Mouse (Mus musculus) pancreas, adult 10 weeks (tissue): ENCODE measurements around the gene Spsb3. TPM values are rescaled to one million over a fixed set of nuclear protein-coding genes. Genes with fewer than 3 reads are reported as not detected.

Experiments used
- polyA plus RNA-seq: library from polyadenylated mRNA; stranded (reverse); fragments of 350-450 nt; fragmentation: Illumina TruSeq; extraction: RNeasy Lipid Tissue Mini Kit (QIAGEN cat#74804); gene quantifications from one replicate; pipeline ENCODE4 v1.2.3, GENCODE M21; 2015; ENCODE audit warnings: low read depth, low replicate concordance; ENCODE audit not compliant: insufficient read depth

Spsb3 gene
- polyA plus RNA-seq, result 7.3 TPM

DNA sequence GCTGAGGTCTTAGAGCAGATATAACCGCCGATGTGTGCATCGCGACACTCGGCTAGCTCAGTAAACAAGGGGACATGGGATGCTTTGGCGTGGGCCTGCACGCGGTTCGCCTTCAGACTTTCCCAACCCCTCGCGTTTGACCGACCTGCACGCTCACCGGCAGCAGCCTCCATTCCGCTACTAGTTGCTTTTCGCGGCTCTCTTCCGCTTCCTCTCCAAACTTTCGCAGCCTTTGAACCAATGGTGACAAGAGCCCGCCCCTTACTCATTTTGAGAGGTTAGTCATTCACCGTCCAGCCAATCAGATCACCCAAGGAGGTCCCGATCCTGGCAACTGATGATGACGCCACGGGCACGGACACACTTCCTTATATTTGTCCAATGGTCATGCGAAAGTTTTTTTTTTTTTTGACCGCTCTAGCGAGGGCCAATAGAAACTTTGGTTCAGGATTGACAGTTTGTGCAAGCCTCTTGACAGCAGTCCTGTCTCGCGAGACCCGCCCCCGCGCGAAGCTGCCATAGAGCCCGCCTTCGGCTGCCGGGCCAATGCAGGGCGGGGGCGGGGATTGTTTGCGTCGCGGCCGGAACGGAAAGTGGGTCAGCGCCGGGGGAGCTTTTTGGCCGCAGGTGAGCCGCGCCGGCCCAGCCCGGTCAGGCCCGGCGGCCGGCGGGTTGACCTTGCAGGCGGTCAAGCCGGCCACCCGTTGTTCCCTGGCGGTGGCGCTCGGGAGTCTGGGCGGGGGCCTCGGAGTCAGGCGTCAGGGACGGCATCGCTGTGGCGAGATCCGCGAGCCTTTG is at the start of gene Spsb3, which contains the start of gene Nubp2:
TSS of gene Spsb3 (plus strand) at position 510 of the 798 bp plus-strand sequence.
TSS of gene Nubp2 (minus strand) at position 216 of the 798 bp plus-strand sequence.

DNA sequence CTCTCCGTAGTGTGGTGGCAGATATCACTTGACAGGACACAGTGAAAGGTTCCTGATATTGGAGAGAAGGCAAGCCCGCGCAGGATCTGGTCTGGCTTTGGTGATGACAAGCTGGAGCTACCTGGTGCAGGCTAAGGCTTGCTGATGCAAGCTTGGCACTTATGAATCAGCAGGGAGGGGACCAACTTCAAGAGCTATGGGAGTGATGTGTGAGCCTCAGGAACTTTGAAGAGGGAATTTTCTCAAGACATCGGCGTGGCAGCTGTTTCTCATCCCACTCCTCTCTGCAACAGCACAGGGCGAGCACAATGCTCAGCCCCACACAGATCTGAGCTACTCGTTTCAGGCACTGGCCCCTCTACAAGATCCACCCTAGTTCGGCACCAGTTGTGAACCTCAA is 46.6 kb upstream of the Spsb3 start, which contains the start of gene Hagh:
TSS of gene Hagh (plus strand) at position 302 of the 400 bp plus-strand sequence.

DNA sequence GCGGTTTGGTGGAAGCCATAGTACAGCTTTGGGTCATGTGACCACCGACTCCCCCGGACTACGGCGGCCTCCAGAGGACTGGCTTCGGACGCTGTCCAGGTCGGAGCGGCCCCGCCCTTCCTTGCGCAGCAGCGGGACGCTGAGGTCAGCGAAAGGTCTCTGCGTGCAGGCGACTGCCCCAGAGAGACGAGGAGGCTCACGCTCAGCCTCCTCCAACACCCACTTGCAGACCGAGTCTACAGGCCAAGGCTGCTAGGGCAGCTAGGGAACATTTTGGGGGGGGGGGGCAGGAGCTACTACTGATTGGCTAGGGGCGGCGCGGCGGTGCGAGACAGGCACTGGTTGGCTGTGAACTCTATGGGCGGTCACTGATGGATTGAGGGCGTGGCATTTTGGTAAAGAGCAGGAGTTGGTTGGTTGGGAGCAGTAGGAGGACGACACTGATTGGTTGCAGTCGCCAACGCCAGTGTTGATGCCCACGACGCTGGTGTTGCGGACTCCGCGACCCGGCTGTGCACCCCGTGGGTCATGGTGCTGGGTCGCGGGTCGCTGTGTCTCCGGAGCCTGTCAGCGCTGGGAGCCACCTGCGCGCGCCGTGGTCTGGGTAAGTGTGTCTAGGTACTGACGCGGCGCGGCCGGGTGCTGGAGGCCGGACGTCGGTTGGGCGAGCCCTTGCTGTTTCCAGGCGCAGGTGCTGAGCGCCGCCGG is 36.2 kb upstream of the Spsb3 start, which contains the start of gene Fahd1:
TSS of gene Fahd1 (minus strand) at position 300 of the 708 bp plus-strand sequence.

DNA sequence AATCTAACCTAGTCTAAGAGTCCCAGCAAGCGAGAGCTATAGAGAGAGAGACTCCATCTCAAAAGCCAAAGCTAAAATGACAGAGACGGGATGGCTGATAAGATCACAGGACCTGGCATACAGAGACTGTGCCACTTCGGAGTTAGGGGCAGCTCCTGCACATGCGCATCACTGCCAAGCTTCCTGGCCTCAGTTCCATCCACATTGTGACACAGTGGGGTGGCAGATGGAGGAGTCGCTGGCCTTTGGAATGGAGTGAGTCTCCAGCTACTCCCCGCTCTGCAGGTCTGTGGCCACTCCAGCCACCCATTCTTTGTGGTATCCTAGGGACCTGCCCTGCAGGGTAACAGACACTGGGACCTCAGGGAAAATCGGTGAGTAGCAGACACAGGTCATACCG is 20.7 kb upstream of the Spsb3 start, which contains the start of gene Igfals:
TSS of gene Igfals (plus strand) at position 222 of the 400 bp plus-strand sequence.

DNA sequence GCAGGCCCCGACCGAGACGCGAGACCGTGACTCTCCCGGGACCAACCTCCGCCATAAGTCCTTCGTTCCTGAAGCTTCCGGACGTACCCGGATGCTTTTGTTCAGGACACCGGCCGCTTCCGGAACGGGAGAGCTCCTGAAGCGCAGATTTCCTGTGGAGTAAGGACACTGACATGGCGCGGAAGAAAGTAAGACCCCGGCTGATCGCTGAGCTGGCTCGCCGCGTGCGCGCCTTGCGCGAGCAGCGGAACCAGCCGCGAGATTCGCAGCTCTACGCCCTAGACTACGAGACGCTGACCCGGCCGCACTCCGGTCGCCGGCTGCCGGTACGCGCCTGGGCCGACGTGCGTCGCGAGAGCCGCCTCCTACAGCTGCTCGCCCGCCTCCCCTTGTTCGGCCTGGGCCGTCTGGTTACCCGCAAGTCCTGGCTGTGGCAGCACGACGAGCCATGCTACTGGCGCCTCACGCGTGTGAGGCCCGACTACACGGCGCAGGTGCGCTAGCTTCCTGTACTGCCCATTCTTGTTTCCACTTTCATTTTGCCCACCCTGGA is 8.6 kb downstream of the Spsb3 start, which contains the start of the genes Eme2 and Mrps34:
TSS of gene Eme2 (minus strand) at position 93 of the 553 bp plus-strand sequence.
TSS of gene Mrps34 (plus strand) at position 122 of the 553 bp plus-strand sequence.

DNA sequence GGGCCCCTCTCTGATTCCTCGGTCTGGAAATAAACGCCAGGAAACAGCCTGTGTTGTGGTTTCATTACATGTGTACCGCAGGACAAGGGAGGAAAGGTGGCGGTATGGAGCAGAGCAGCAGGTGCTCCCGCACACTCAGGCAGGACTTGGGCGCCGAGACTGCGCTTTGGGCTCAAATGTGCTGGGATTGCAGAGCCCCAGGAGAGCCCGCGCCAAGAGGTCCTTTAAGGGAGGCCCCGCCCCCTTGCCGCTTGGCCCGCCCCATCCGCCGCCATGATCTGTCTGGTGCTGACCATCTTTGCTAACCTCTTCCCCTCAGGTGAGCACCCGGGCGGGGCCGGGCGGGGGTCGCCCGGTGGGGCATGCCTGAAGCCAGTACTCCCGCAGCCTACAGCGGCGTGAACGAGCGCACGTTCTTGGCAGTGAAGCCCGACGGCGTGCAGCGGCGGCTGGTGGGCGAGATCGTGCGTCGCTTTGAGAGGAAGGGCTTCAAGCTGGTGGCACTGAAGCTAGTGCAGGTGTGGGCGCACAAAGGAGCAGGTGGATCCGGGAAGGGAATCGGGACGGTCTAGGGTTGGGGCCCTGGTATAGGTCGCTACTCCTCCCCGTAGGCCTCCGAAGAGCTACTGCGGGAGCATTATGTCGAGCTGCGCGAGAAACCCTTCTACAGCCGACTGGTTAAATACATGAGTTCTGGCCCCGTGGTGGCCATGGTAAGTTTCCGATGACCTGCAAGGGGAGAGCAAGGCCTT is 10.0 kb downstream of the Spsb3 start, which contains the start of gene Nme3:
TSS of gene Nme3 (plus strand) at position 260 of the 752 bp plus-strand sequence.

DNA sequence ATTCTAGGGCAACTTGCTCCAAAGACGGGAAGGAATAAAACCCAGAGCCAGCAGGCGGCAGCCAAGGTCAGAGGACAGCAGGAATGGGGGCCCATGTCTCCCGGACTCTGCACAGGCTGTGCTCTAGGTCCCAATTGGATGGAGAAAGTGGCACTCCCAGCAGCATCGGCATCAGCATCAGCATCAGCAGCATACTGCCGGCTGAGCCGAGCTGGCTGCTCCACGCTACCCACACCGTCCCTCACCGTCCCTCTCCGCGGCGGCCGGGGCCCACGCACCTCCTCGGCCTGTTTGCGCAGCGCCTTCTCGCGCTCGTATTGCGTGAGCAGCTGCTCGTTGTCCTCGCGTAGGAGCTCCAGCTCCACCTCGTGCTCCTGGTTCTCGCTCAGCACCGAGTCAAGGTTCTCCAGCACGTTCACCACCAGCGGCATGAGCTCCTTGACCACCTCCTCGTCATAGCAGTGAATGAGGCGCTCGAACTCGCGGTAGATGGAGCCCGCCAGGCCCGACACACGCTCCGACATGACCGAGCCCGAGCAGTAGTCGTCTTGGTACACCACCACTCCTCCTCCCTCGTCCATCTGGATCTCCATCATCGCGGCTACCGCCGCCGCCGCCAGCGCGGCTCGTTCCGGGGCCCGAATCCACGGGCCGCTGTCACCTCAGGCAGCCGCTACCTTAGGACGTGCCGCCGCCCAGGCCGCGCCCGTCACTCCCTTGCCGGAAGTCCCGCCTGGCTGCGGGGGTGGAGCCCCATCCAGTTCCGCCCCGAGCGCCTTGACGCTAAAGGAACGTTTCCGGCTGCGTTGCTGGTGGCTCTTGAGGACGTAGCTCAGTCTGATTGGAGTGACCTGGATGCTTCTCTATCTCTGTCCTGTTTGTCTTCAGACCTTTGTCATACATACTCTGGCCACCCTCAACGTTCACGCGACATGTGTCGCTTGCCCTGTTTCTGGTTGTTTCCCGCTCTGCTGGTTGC is 50.1 kb downstream of the Spsb3 start, which contains the start of gene Mapk8ip3:
TSS of gene Mapk8ip3 (minus strand) at position 719 of the 979 bp plus-strand sequence.

Other genes starting within 250 kb of the Spsb3 start
- 48.3 TPM for gene Slc9a3r2, start 236.3 kb upstream of the Spsb3 start, polyA plus RNA-seq
- gene Npw, start 228.2 kb upstream of the Spsb3 start, polyA plus RNA-seq, result 1.6 TPM
- gene Zfp598, start 217.0 kb upstream of the Spsb3 start, polyA plus RNA-seq, result 21.6 TPM
- gene Syngr3, start 196.7 kb upstream of the Spsb3 start, polyA plus RNA-seq, result 0.44 TPM
- 10.7 TPM for gene Gfer, start 190.5 kb upstream of the Spsb3 start, polyA plus RNA-seq
- 1.6 TPM for gene Noxo1, start 190.4 kb upstream of the Spsb3 start, polyA plus RNA-seq
- gene Tbl3, start 179.0 kb upstream of the Spsb3 start, polyA plus RNA-seq, result 6.0 TPM
- gene Rnf151, start 168.6 kb upstream of the Spsb3 start, polyA plus RNA-seq, result not detected
- 538 TPM for gene Rps2, start 168.5 kb upstream of the Spsb3 start, polyA plus RNA-seq
- gene Ndufb10, start 162.2 kb upstream of the Spsb3 start, polyA plus RNA-seq, result 66.2 TPM
- gene Rpl3l, start 158.8 kb upstream of the Spsb3 start, polyA plus RNA-seq, result not detected
- gene Msrb1, start 150.0 kb upstream of the Spsb3 start, polyA plus RNA-seq, result 68.8 TPM
- gene Hs3st6, start 133.7 kb upstream of the Spsb3 start, polyA plus RNA-seq, result 1.0 TPM
- gene Meiob, start 82.4 kb upstream of the Spsb3 start, polyA plus RNA-seq, result not detected
- 23.1 TPM for gene Hagh, start 46.5 kb upstream of the Spsb3 start, polyA plus RNA-seq
- gene Fahd1, start 36.3 kb upstream of the Spsb3 start, polyA plus RNA-seq, result 3.8 TPM
- 3.4 TPM for gene Igfals, start 20.6 kb upstream of the Spsb3 start, polyA plus RNA-seq
- gene Nubp2, start 294 bp upstream of the Spsb3 start, polyA plus RNA-seq, result 8.6 TPM
- 8.7 TPM for gene Eme2, start 8.4 kb downstream of the Spsb3 start, polyA plus RNA-seq
- 13.1 TPM for gene Mrps34, start 8.5 kb downstream of the Spsb3 start, polyA plus RNA-seq
- gene Nme3, start 9.9 kb downstream of the Spsb3 start, polyA plus RNA-seq, result 3.3 TPM
- gene Mapk8ip3, start 50.3 kb downstream of the Spsb3 start, polyA plus RNA-seq, result 42.5 TPM
- gene Jpt2, start 74.0 kb downstream of the Spsb3 start, polyA plus RNA-seq, result 9.4 TPM
- 3.4 TPM for gene Cramp1l, start 129.1 kb downstream of the Spsb3 start, polyA plus RNA-seq
- gene Ift140, start 129.4 kb downstream of the Spsb3 start, polyA plus RNA-seq, result 2.6 TPM
- 28.7 TPM for gene Tmem204, start 196.9 kb downstream of the Spsb3 start, polyA plus RNA-seq
- gene Telo2, start 229.3 kb downstream of the Spsb3 start, polyA plus RNA-seq, result 14.3 TPM
- not detected for gene Ptx4, start 234.1 kb downstream of the Spsb3 start, polyA plus RNA-seq
- gene Clcn7, start 246.7 kb downstream of the Spsb3 start, polyA plus RNA-seq, result 7.1 TPM